Mouse (Mus musculus): ENCODE results near the gene Slc16a4. TPM values are rescaled to one million over a fixed set of nuclear protein-coding genes. Genes with fewer than 3 reads are reported as not detected.

Gene Slc16a4
- polyA plus RNA-seq (2015; fragmentation: Nextera tagmentation; extraction: Ambion mirVana) = 2.4 and 2.8 TPM in 2 replicates

DNA sequence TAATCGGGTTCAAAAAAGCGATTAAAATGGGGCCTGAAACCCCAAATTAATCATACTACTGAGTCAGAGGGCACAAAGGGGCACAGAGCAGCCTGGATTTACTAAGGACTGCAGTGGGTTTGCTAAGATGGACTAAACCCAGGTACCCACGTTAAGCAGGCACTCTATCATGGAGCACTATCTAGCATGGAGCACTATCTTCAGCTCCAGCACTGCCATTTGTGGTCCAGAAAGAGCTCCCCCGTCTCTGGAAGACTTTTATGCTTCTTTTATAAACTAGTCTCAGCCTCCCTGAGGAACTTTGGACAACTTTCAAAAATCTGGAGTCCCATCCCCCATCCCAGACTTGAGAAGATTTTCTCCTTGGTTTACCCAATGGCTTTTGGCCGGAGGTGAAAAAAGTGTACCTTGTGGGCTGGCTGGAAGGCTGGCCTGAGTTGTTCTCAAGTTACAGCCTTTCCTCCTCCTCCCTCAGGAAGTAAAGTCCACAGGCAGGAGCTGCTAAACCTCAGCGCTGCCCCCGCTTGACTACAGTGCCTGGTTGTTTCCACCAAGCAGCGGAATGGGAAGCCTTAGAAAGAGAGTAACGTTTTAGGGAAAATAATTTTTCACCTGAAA lies at the start of gene Slc16a4:
Slc16a4 (plus strand) TSS at position 467 of the 618 bp plus-strand sequence.
- Histone ChIP-seq H3K4me3 (replicated peaks; ENCODE audit: low read length) (no peak within 1 kb of the TSS), H3K9ac (replicated peaks; ENCODE audit: low read depth, low read length) (no peak within 1 kb of the TSS), H3K4me1 (replicated peaks; ENCODE audit: control insufficient read depth, insufficient read depth, low read length) (no peaks in the 10 kb centered on the region), H3K27ac (ENCODE audit: low read length) (no peak within 1 kb of the TSS), H3K36me3 (ENCODE audit: control insufficient read depth, insufficient read depth) (no peaks in the 10 kb centered on the region), H3K27me3 (replicated peaks; ENCODE audit: control insufficient read depth, insufficient read depth, low read length) (no peaks in the 10 kb centered on the region), H3K9me3 (ENCODE audit: control insufficient read depth, low read length) (no peaks in the 10 kb centered on the region), H3K4me2 (ENCODE audit: low read length) (no peak within 1 kb of the TSS)
- no peak for ATAC-seq
- 31% methylated on average over 9 of the region's 9 CpGs for WGBS

DNA sequence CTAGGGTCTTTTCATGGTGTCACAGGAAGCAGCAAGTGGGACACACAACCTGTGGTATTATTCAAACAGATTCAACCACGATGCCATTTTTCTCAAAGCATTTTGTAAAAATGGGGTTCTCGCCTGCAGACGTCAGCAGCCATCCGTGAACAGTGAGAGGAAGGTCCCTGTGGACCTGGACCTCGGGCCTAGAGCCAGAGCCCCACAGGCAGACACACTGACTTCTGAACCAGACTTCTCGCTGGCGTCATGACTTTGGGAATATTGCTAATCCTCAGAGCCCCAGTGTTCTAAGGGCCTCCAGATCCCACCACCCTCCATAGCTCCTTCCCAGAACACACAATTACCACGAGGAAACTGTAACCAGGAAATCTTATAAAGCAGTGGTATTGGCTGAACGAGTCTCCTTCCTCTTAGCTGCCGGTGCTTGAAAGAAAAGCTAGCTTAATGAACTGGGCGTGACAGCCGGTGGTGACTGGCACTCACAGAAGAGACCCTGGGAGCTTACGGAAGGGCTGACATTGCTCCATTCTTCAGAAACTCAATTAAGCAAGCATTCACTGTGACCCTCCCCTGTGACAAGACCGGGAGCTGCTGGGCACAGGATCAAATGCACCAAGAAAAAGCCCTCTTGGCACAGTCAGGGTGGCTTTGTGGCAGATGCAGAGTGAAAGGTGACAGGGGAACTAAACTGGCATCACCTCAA lies 49.5 kb upstream of the Slc16a4 start:
- 0 out of 2 replicates have a peak overlapping the region, but pooled peaks have one; percentile 7 for H3K9ac ChIP-seq (replicated peaks; ENCODE audit: low read depth, low read length)
- 12% methylated on average over 14 of the region's 14 CpGs for WGBS
- peaks cover 7% of the 10 kb centered on the region for H3K4me1 ChIP-seq (replicated peaks; ENCODE audit: control insufficient read depth, insufficient read depth, low read length)
- no peak overlapping the region for H3K4me3 ChIP-seq (replicated peaks; ENCODE audit: low read length)
- no peaks in the 10 kb centered on the region for H3K36me3 ChIP-seq (ENCODE audit: control insufficient read depth, insufficient read depth)
- peak; percentile 63 for ATAC-seq
- H3K27me3 ChIP-seq (replicated peaks; ENCODE audit: control insufficient read depth, insufficient read depth, low read length) = no peaks in the 10 kb centered on the region
- peak overlapping the region; percentile 26 for H3K4me2 ChIP-seq (ENCODE audit: low read length)
- H3K27ac ChIP-seq (ENCODE audit: low read length) = no peak overlapping the region
- no peaks in the 10 kb centered on the region for H3K9me3 ChIP-seq (ENCODE audit: control insufficient read depth, low read length)

DNA sequence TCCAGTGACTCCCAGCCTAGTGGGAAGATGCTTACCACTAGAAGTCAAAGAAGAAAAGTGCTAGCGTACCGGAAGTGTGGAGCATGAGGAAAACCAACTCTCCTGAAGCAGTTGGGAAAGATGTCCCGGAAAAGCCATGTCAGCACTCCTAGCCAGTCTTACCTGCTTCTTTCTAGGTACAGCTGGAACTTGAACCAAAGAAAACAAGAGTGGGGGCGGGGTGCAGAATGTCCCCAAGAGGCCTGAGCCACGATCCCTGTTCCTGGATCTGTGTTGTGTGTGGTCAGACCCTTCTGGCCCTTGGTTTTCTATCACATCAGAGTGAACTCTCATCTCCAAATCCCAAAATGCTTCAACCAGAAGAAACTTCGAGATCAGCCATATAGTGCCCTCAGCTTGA lies 44.2 kb upstream of the Slc16a4 start:
- Histone ChIP-seq H3K9ac (replicated peaks; ENCODE audit: low read depth, low read length) (no peak overlapping the region), H3K4me3 (replicated peaks; ENCODE audit: low read length) (no peak overlapping the region), H3K4me2 (ENCODE audit: low read length) (no peak overlapping the region), H3K36me3 (ENCODE audit: control insufficient read depth, insufficient read depth) (no peaks in the 10 kb centered on the region), H3K27me3 (replicated peaks; ENCODE audit: control insufficient read depth, insufficient read depth, low read length) (no peaks in the 10 kb centered on the region), H3K27ac (ENCODE audit: low read length) (no peak overlapping the region), H3K4me1 (replicated peaks; ENCODE audit: control insufficient read depth, insufficient read depth, low read length) (peaks cover under 1% of the 10 kb centered on the region), H3K9me3 (ENCODE audit: control insufficient read depth, low read length) (no peaks in the 10 kb centered on the region)
- ATAC-seq = no peak
- 77% methylated on average over 6 of the region's 6 CpGs for WGBS

DNA sequence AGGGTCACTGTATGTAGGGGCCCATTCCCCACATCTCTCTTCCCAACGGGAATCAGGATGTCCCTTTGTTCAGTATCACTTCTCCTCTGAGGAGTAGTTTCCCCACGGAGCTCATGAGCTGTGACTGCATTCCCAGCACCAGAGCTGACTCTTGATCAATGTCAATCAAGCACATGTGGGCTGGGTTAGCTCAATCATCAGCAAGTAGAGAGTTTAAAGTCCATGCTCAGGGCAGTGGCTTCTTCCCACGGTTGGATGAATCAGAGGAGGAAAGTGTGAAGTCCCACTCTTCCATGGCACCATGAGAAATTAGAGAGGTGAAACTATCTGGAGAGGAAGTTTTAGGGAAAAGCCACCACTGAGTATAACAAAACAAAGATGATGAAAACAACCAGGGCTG lies 42.0 kb upstream of the Slc16a4 start:
- ATAC-seq = no peak

DNA sequence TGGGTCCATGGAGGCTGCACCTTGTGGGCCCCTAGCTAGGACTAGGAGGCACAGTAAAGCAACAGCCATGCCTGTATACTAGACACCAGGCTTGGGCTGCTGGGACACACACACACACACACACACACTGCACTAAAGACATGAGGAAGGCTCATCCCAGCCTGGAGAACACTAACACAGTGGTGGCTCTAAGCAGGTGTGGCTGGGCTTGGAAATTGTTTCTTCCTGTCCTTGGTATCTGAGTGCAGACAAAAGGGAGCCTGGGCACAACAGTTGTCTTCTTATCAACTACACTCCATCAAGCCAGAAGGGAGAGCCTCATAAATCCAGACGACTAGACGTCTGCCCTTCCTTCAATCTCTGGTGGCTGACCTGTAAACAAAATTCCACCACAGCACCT lies 40.7 kb upstream of the Slc16a4 start:
- no peak for ATAC-seq
- 79% methylated on average over 2 of the region's 2 CpGs for WGBS
- H3K27me3 ChIP-seq (replicated peaks; ENCODE audit: control insufficient read depth, insufficient read depth, low read length) = no peaks in the 10 kb centered on the region
- H3K36me3 ChIP-seq (ENCODE audit: control insufficient read depth, insufficient read depth) = no peaks in the 10 kb centered on the region
- H3K4me2 ChIP-seq (ENCODE audit: low read length) = no peak overlapping the region
- no peak overlapping the region for H3K4me3 ChIP-seq (replicated peaks; ENCODE audit: low read length)
- no peak overlapping the region for H3K9ac ChIP-seq (replicated peaks; ENCODE audit: low read depth, low read length)
- H3K27ac ChIP-seq (ENCODE audit: low read length) = no peak overlapping the region
- no peaks in the 10 kb centered on the region for H3K9me3 ChIP-seq (ENCODE audit: control insufficient read depth, low read length)
- no peaks in the 10 kb centered on the region for H3K4me1 ChIP-seq (replicated peaks; ENCODE audit: control insufficient read depth, insufficient read depth, low read length)

More for the DNA sequence above, 42.0 kb upstream of the Slc16a4 start:
- no peak overlapping the region for H3K4me2 ChIP-seq (ENCODE audit: low read length)
- no peak overlapping the region for H3K9ac ChIP-seq (replicated peaks; ENCODE audit: low read depth, low read length)
- H3K27me3 ChIP-seq (replicated peaks; ENCODE audit: control insufficient read depth, insufficient read depth, low read length) = no peaks in the 10 kb centered on the region
- H3K9me3 ChIP-seq (ENCODE audit: control insufficient read depth, low read length) = no peaks in the 10 kb centered on the region
- H3K4me1 ChIP-seq (replicated peaks; ENCODE audit: control insufficient read depth, insufficient read depth, low read length) = no peaks in the 10 kb centered on the region
- no peak overlapping the region for H3K27ac ChIP-seq (ENCODE audit: low read length)
- WGBS = 67% methylated on average over 3 of the region's 3 CpGs
- no peak overlapping the region for H3K4me3 ChIP-seq (replicated peaks; ENCODE audit: low read length)
- H3K36me3 ChIP-seq (ENCODE audit: control insufficient read depth, insufficient read depth) = no peaks in the 10 kb centered on the region

DNA sequence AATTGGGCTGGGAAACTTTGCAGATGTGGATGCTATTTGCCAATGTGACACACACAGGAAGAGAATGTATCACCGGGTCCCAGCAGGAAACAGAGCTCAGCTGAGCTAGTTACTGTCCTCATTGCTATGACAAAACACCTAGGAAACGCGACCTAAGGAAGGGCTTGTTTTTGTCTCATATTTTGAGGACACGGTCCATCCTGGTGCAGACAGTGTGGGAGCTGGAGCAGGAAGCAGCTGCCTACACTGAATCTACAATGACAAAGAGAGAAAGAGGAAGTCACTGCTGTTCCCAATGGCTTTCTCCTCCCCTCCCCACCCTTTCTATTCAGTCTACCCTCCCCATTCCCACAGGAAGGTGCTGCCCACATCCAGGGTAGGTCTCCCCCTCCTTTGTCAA lies 39.0 kb upstream of the Slc16a4 start:
- Histone ChIP-seq H3K4me2 (ENCODE audit: low read length) (no peak overlapping the region), H3K27ac (ENCODE audit: low read length) (no peak overlapping the region), H3K27me3 (replicated peaks; ENCODE audit: control insufficient read depth, insufficient read depth, low read length) (no peaks in the 10 kb centered on the region), H3K4me1 (replicated peaks; ENCODE audit: control insufficient read depth, insufficient read depth, low read length) (no peaks in the 10 kb centered on the region), H3K9me3 (ENCODE audit: control insufficient read depth, low read length) (no peaks in the 10 kb centered on the region), H3K9ac (replicated peaks; ENCODE audit: low read depth, low read length) (no peak overlapping the region), H3K36me3 (ENCODE audit: control insufficient read depth, insufficient read depth) (no peaks in the 10 kb centered on the region), H3K4me3 (replicated peaks; ENCODE audit: low read length) (no peak overlapping the region)
- 77% methylated on average over 4 of the region's 4 CpGs for whole genome bisulfite sequencing
- no peak for ATAC-seq

DNA sequence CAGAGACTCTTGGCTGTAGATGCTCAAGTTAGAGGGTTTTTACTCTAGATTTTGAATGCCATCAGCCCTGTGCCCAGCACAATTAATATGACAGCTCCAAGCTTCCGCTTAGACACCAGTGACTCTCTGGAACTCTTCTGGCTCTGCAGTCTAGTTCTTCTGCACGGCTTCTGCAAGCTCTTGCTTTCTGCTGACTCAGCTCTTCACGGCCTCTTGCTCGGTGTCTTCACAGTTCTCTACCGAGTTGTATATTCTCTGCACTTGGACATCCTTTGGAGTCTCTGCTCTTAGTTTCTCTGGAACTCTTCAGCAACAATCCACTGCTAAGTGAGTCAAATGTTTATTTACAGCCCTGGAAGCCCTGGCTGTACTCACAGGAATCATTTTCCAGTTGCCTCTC lies 37.1 kb upstream of the Slc16a4 start:
- peaks cover 4% of the 10 kb centered on the region for H3K4me1 ChIP-seq (replicated peaks; ENCODE audit: control insufficient read depth, insufficient read depth, low read length)
- WGBS = 87% methylated on average over 5 of the region's 5 CpGs
- H3K36me3 ChIP-seq (ENCODE audit: control insufficient read depth, insufficient read depth) = no peaks in the 10 kb centered on the region
- no peaks in the 10 kb centered on the region for H3K27me3 ChIP-seq (replicated peaks; ENCODE audit: control insufficient read depth, insufficient read depth, low read length)
- no peak overlapping the region for H3K4me2 ChIP-seq (ENCODE audit: low read length)
- ATAC-seq = no peak
- H3K9ac ChIP-seq (replicated peaks; ENCODE audit: low read depth, low read length) = no peak overlapping the region
- H3K27ac ChIP-seq (ENCODE audit: low read length) = no peak overlapping the region
- no peaks in the 10 kb centered on the region for H3K9me3 ChIP-seq (ENCODE audit: control insufficient read depth, low read length)
- no peak overlapping the region for H3K4me3 ChIP-seq (replicated peaks; ENCODE audit: low read length)

DNA sequence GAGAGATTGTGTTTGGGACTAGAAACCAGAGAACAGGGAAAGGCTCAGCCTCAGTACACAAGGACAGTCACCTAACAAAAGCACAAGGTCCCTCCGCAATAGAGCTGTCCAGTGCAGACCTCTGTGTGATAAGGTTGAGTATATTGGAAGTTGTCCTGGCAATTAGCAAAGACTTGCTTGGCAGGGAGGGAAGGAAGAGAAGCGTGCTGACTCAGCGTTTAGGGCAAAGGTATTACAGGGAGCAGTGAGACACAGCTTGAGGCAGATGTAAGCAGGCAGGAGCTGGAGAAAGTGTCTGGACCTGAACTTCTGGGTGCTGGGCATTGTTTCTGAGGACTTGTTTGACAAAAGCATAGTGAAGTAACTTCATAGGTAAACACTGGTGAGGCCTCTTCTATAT lies 35.0 kb upstream of the Slc16a4 start:
- WGBS = 81% methylated on average over 3 of the region's 3 CpGs
- Histone ChIP-seq H3K4me1 (replicated peaks; ENCODE audit: control insufficient read depth, insufficient read depth, low read length) (peaks cover 9% of the 10 kb centered on the region), H3K27ac (ENCODE audit: low read length) (no peak overlapping the region), H3K9me3 (ENCODE audit: control insufficient read depth, low read length) (no peaks in the 10 kb centered on the region), H3K36me3 (ENCODE audit: control insufficient read depth, insufficient read depth) (no peaks in the 10 kb centered on the region), H3K9ac (replicated peaks; ENCODE audit: low read depth, low read length) (no peak overlapping the region), H3K4me3 (replicated peaks; ENCODE audit: low read length) (no peak overlapping the region), H3K4me2 (ENCODE audit: low read length) (no peak overlapping the region), H3K27me3 (replicated peaks; ENCODE audit: control insufficient read depth, insufficient read depth, low read length) (no peaks in the 10 kb centered on the region)
- ATAC-seq = no peak

DNA sequence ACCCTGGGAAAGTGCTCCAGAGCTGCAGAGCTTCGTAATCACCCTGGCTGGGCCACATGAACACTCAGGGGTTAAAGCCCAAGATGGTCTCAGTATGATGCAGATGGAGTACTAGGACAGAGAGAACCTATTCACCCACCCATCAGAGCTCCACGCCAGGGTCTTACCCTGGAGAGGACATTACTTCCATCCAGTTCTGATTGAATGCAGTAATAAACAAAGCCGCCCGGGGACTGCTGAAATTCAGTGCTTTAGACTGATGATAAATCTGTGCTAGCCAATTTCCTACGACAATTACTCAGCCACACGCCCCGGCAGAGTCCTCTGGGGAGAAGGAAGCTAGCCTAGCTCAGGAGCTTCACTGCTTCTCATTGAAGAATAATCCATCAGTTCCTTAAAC lies 34.3 kb upstream of the Slc16a4 start:
- ATAC-seq = no peak
- 67% methylated on average over 7 of the region's 7 CpGs for WGBS

More for the DNA sequence above, 34.3 kb upstream of the Slc16a4 start:
- H3K27ac ChIP-seq (ENCODE audit: low read length) = no peak overlapping the region
- H3K4me3 ChIP-seq (replicated peaks; ENCODE audit: low read length) = no peak overlapping the region
- H3K9me3 ChIP-seq (ENCODE audit: control insufficient read depth, low read length) = no peaks in the 10 kb centered on the region
- H3K9ac ChIP-seq (replicated peaks; ENCODE audit: low read depth, low read length) = no peak overlapping the region
- H3K27me3 ChIP-seq (replicated peaks; ENCODE audit: control insufficient read depth, insufficient read depth, low read length) = no peaks in the 10 kb centered on the region
- H3K4me2 ChIP-seq (ENCODE audit: low read length) = no peak overlapping the region
- H3K36me3 ChIP-seq (ENCODE audit: control insufficient read depth, insufficient read depth) = no peaks in the 10 kb centered on the region
- peaks cover 17% of the 10 kb centered on the region for H3K4me1 ChIP-seq (replicated peaks; ENCODE audit: control insufficient read depth, insufficient read depth, low read length)

Data from forebrain, embryonic 16.5 days (tissue).